Mouse (Mus musculus) hindbrain, embryonic 16.5 days (tissue): ENCODE data around the gene Olfr705. TPM values are rescaled to one million over a fixed set of nuclear protein-coding genes. Genes with fewer than 3 reads are reported as not detected.
"Not testable (repeated sequence)": the region's sequence is repeated elsewhere in the genome, so short reads cannot be mapped to it uniquely, and the experiment has no call there.

ENCODE experiments used
- ATAC-seq: fragments of 200-750 bp; cut with Nextera tagmentation; 2 replicates; pipeline ENCODE4 v1.8.0; 2017; ENCODE audit warnings: moderate TSS enrichment, moderate library complexity
- H3K27ac ChIP-seq: fragments of 300-500 bp; sonication (generic); 2 replicates; pipeline ENCODE4 v1.5.1; 2014; ENCODE audit warnings: low read depth, mild to moderate bottlenecking, control low read depth, low read length, moderate library complexity
- H3K27me3 ChIP-seq: fragments of 300-500 bp; sonication (generic); replicated peaks from 2 replicates; pipeline ENCODE4 v1.6.1; 2014; ENCODE audit warnings: low read length; ENCODE audit not compliant: control insufficient read depth, insufficient read depth
- H3K36me3 ChIP-seq: fragments of 300-500 bp; sonication (generic); 2 replicates; pipeline ENCODE4 v1.6.1; 2014; ENCODE audit warnings: mild to moderate bottlenecking, low read length, moderate library complexity, mixed read lengths; ENCODE audit not compliant: control insufficient read depth, insufficient read depth
- H3K4me1 ChIP-seq: fragments of 300-500 bp; sonication (generic); 2 replicates; pipeline ENCODE4 v1.6.1; 2014; ENCODE audit warnings: low read depth, low read length; ENCODE audit not compliant: control insufficient read depth, insufficient read depth
- H3K4me2 ChIP-seq: fragments of 300-500 bp; sonication (generic); 2 replicates; pipeline ENCODE4 v1.6.1; 2014; ENCODE audit warnings: mild to moderate bottlenecking, low read length, control low read depth, moderate library complexity
- H3K4me3 ChIP-seq: fragments of 300-500 bp; sonication (generic); 2 replicates; pipeline ENCODE4 v1.5.1; 2014; ENCODE audit warnings: mild to moderate bottlenecking, low read length, control low read depth, moderate library complexity
- H3K9ac ChIP-seq: fragments of 300-500 bp; sonication (generic); 2 replicates; pipeline ENCODE4 v1.6.1; 2014; ENCODE audit warnings: low read depth, mild to moderate bottlenecking, control low read depth, low read length, moderate library complexity
- H3K9me3 ChIP-seq: fragments of 300-500 bp; sonication (generic); 2 replicates; pipeline ENCODE4 v1.6.1; 2014; ENCODE audit warnings: mild to moderate bottlenecking, low read length, moderate library complexity; ENCODE audit not compliant: control insufficient read depth
- WGBS: fragments of 180-500 bp; shearing (Covaris S2); extraction: QIAGEN DNeasy Blood & Tissue Kit; methylation state at CpG from one replicate; pipeline ENCODE4 v1.1.7; 2014; 5-methylcytosine and 5-hydroxymethylcytosine counted together
- polyA plus RNA-seq: library from polyadenylated mRNA; unstranded; fragments of >200 nt; fragmentation: Nextera tagmentation; extraction: Ambion mirVana; gene quantifications from 2 replicates; pipeline ENCODE4 v1.2.1, GENCODE M21; 2015

Gene Olfr705
- not detected in 2 replicates for polyA plus RNA-seq

- Histone ChIP-seq H3K27ac (no peak within 1 kb of the TSS), H3K4me2 (no peak within 1 kb of the TSS), H3K9ac (no peak within 1 kb of the TSS), H3K9me3 (no peaks in the 10 kb centered on the region), H3K27me3 (no peaks in the 10 kb centered on the region), H3K4me3 (no peak within 1 kb of the TSS), H3K4me1 (no peaks in the 10 kb centered on the region), H3K36me3 (no peaks in the 10 kb centered on the region)
- ATAC-seq, result no peak
- 87% methylated on average over 3 of the region's 3 CpGs for WGBS
Observed at GRCm38 (mm10) chr7:106876791-106877190, at the start of gene Olfr705. Gene Olfr705 (minus strand): TSS chr7:106876891.

GRCm38 (mm10) chr7:106920961-106921360 is 44.3 kb upstream of the Olfr705 start:
- not testable (repeated sequence) for H3K27ac ChIP-seq, H3K4me1 ChIP-seq, H3K27me3 ChIP-seq, H3K4me3 ChIP-seq, H3K36me3 ChIP-seq, ATAC-seq, H3K9me3 ChIP-seq, H3K9ac ChIP-seq, H3K4me2 ChIP-seq
- WGBS, result 85% methylated on average over 2 of the region's 7 CpGs

DNA sequence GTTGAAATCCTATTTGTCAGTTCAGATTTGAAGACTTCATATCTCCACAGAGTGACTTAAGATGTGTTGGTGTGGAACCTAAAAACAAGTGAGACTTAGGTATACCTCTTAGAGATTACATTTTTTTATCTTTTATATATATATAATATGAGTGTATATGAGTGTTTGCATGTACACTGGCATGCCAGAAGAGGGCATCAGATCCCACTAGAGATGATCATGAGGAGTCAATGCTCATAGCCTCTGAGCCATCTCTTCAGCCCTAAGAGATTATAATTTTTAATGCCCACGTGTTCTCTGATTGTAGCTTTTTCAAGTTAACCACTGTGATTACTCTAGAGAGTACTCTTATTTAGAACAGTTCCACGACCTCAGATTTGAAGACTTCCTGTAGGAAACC is 31.0 kb upstream of the Olfr705 start, which contains the start of gene Olfr1532-ps1:
Gene Olfr1532-ps1, plus strand, starts transcription at position 326 of the 400 bp plus-strand sequence.
- H3K4me3 ChIP-seq, result no peak within 1 kb of the TSS
- no peak for ATAC-seq
- H3K9ac ChIP-seq, result no peak within 1 kb of the TSS
- 61% methylated on average over 2 of the region's 2 CpGs for WGBS
- H3K36me3 ChIP-seq, result no peaks in the 10 kb centered on the region
- no peaks in the 10 kb centered on the region for H3K27me3 ChIP-seq
- H3K4me2 ChIP-seq, result no peak within 1 kb of the TSS
- H3K9me3 ChIP-seq, result no peaks in the 10 kb centered on the region
- H3K4me1 ChIP-seq, result no peaks in the 10 kb centered on the region
- no peak within 1 kb of the TSS for H3K27ac ChIP-seq

GRCm38 (mm10) chr7:106901141-106901540 is 24.4 kb upstream of the Olfr705 start, which contains the start of gene Olfr707:
Gene Olfr707 (minus strand): TSS chr7:106901241.
- not testable (repeated sequence) for H3K4me2 ChIP-seq, ATAC-seq, H3K4me3 ChIP-seq, H3K36me3 ChIP-seq, H3K9me3 ChIP-seq, H3K9ac ChIP-seq, H3K4me1 ChIP-seq, H3K27ac ChIP-seq, H3K27me3 ChIP-seq
- WGBS, result 84% methylated on average over 3 of the region's 3 CpGs

GRCm38 (mm10) chr7:106888062-106888461 is 11.4 kb upstream of the Olfr705 start, which contains the start of gene Olfr706:
Gene Olfr706 (minus strand): TSS chr7:106888162.
- 83% methylated on average over 2 of the region's 2 CpGs for WGBS
- no peak within 1 kb of the TSS for H3K9ac ChIP-seq
- no peaks in the 10 kb centered on the region for H3K4me1 ChIP-seq
- H3K4me3 ChIP-seq, result no peak within 1 kb of the TSS
- no peaks in the 10 kb centered on the region for H3K27me3 ChIP-seq
- no peak within 1 kb of the TSS for H3K27ac ChIP-seq
- H3K4me2 ChIP-seq, result no peak within 1 kb of the TSS
- H3K36me3 ChIP-seq, result no peaks in the 10 kb centered on the region
- no peak for ATAC-seq
- H3K9me3 ChIP-seq, result no peaks in the 10 kb centered on the region

- ATAC-seq, result no peak
- Histone ChIP-seq H3K27me3 (no peaks in the 10 kb centered on the region), H3K4me3 (no peak within 1 kb of the TSS), H3K36me3 (no peaks in the 10 kb centered on the region), H3K9me3 (no peaks in the 10 kb centered on the region), H3K27ac (no peak within 1 kb of the TSS), H3K4me1 (no peaks in the 10 kb centered on the region), H3K9ac (no peak within 1 kb of the TSS), H3K4me2 (no peak within 1 kb of the TSS)
Observed at GRCm38 (mm10) chr7:106862885-106863284, 13.8 kb downstream of the Olfr705 start, which contains the start of gene Olfr704. Gene Olfr704 (plus strand): TSS chr7:106863185.

DNA sequence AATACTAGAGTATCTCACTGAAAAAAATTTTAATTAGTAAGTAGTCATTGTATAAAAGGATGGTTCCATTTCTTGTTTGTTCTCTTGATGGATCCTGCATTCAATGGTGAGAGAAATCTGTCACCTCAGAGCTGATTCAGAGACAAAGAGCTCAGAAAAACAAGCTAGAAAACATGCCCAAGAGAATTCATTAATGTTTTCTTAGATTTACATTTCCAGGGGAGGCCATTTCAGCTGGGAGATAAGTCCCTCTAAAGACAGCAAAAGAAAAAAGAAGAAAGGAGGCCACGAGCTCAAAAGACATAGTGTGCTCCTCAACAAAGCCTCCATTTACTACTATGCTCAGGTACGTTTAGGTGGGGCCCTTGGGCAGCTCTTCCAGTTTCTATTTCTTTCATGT is 33.6 kb downstream of the Olfr705 start, which contains the start of gene Olfr703:
Gene Olfr703, plus strand, starts transcription at position 301 of the 400 bp plus-strand sequence.
- no peak within 1 kb of the TSS for H3K4me3 ChIP-seq
- no peaks in the 10 kb centered on the region for H3K36me3 ChIP-seq
- H3K27ac ChIP-seq, result no peak within 1 kb of the TSS
- no peak within 1 kb of the TSS for H3K4me2 ChIP-seq
- no peaks in the 10 kb centered on the region for H3K9me3 ChIP-seq
- no peaks in the 10 kb centered on the region for H3K27me3 ChIP-seq
- no peaks in the 10 kb centered on the region for H3K4me1 ChIP-seq
- 62% methylated on average over 2 of the region's 2 CpGs for WGBS
- no peak within 1 kb of the TSS for H3K9ac ChIP-seq
- ATAC-seq, result no peak

DNA sequence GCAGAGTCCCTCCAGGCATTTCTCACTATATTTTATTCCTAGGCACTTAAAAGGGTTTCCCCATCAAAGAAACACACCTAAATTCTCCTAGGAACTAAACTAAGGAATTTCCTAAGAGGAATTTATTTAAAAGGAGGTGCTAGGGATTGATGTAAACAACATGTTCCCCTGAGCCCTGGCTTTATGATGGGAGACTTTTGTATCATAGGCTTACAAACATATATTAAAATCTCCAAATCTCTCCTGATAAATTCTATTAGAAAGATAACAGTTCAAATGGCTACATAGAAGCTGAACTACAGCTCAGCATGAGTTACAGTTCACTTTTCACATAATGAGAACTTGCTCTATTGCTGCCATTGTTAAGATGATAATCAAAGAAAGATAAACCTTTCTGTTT is 42.9 kb downstream of the Olfr705 start, which contains the start of gene Olfr702:
Gene Olfr702, minus strand, starts transcription at position 101 of the 400 bp plus-strand sequence.
- Histone ChIP-seq H3K4me3 (no peak within 1 kb of the TSS), H3K36me3 (no peaks in the 10 kb centered on the region), H3K4me2 (no peak within 1 kb of the TSS), H3K9me3 (no peaks in the 10 kb centered on the region), H3K9ac (no peak within 1 kb of the TSS), H3K4me1 (no peaks in the 10 kb centered on the region), H3K27ac (no peak within 1 kb of the TSS), H3K27me3 (no peaks in the 10 kb centered on the region)
- ATAC-seq, result no peak
